Mouse (Mus musculus) gastrocnemius, postnatal 25 days (tissue): ENCODE results near the gene Tmem274. TPM values are rescaled to one million over a fixed set of nuclear protein-coding genes. Genes with fewer than 3 reads are reported as not detected.
A peak's percentile ranks its signal among the peaks of the same experiment; 100 is the strongest.

ENCODE experiments used
- DNase-seq: peaks from one replicate; pipeline ENCODE4 v3.0.0; 2022
- total RNA-seq, 2 experiments: library from RNA; stranded (reverse); gene quantifications; 1 replicate in 1 of 2; 2 replicates in 1 of 2; pipeline ENCODE4 v1.2.3; 2021

The Tmem274 gene
- total RNA-seq, 2 experiments from 2014 or later, result not detected

DNA sequence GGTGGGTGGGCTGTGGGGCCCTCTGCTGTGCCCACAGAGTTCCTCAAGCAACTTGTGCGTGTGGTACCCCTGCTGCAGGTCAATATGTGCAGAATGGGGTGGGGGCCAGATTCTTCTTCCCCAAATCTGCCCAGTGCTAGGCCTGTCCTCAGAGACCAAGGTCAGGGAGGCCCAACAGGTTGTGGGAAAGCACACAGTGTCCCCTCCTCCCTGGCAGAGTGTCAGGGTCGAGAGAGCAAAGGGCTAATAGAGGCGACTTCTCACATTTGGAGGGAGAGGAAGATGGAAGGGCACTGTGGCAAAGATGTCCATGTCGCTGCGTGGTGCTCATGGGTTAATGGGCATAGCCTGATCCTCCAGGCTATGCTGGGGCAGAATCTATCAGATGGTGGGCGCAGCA lies 48.6 kb downstream of the Tmem274 start:
- DNase-seq, result no peak

DNA sequence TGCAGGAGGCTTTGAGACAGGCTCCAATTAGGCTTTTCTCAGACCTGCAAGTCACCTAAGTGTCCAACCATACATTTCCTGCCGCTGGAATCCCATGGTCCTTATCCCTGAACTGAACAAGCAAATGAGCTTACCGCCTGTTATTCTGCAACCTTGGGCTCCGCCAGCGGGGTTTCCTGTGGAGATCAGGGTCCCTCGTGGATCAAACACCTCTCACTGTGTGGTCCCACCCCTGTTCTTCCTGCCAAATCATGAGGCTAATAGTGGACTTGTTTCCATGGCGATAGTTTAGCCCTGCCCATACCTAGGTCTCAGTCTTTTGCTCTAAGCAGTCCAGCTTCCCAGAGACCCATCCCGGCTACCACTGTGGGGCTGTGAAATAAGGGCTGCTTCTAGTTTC lies 49.2 kb downstream of the Tmem274 start:
- peak; percentile 59 for DNase-seq

DNA sequence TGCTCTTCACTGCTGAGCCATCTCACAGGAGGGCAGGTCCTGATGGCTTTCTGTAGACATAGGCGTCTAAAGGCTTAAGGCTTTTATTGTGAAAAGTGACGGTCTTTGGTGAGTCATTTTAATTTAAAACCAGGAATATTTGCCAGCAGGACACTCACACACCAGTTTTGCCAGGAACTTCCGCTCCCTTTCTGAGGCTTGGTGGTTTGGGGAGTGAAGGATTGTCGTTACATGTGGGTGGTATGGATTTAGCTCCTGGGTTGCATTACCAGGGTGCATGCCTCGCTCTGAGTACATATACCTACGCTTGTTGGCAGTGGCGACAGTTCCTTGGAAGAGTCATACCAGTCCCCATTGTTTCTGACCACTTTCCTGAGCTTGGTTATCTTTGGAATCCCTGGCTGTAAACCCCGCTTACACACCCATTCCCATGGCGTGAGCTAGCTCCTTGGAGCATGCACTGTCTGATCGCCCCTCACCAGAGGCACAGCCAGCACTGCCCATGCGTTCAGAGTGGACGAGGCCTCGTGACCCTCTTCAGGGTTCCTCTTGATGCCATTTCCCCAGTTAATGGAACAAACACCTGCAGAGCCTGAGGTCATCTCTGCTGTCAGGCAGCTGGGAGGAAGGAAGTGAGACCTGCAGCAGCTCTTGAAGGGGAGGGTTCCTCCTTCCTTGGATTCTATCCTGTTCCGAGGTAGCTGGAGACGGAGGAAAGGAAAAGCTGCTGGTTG lies 50.6 kb downstream of the Tmem274 start:
- no peak for DNase-seq

- DNase-seq, result no peak
Observed at GRCm38 (mm10) chr4:149529691-149530090, 52.5 kb downstream of the Tmem274 start.

Other genes with a start within 250 kb of the Tmem274 start
- 100 to 1,000 TPM; 304 to 308 TPM for gene Kif1b, start 169.7 kb upstream of the Tmem274 start, total RNA-seq
- gene Ube4b, start 50.6 kb upstream of the Tmem274 start, total RNA-seq, result 10 to 100 TPM; 32.2 to 36.3 TPM
- gene Rbp7, start 22.4 kb upstream of the Tmem274 start, total RNA-seq, result 10 to 100 TPM; 17.5 to 23.0 TPM
- 10 to 100 TPM; 22.8 to 23.4 TPM for gene Nmnat1, start 7.8 kb downstream of the Tmem274 start, total RNA-seq
- 10 to 100 TPM; 12.5 to 13.0 TPM for gene Lzic, start 7.9 kb downstream of the Tmem274 start, total RNA-seq
- gene Ctnnbip1, start 40.9 kb downstream of the Tmem274 start, total RNA-seq, result 10 to 100 TPM; 24.7 to 29.6 TPM
- gene Clstn1, start 109.1 kb downstream of the Tmem274 start, total RNA-seq, result 10 to 100 TPM; 29.0 to 29.1 TPM
- gene Pik3cd, start 225.2 kb downstream of the Tmem274 start, total RNA-seq, result 1 to 10 TPM; 8.1 to 9.8 TPM